Mouse (Mus musculus) brain, embryonic 18.5 days (tissue): Measurements from ENCODE around the gene Gm20931.
"Not testable (repeated sequence)": the region's sequence is repeated elsewhere in the genome, so short reads cannot be mapped to it uniquely, and the experiment has no call there.

Experiments used
- DNase-seq: peaks from one replicate; pipeline ENCODE4 v3.0.0-alpha.2; 2012; ENCODE audit warnings: low read depth, low spot score

Gm20931 gene

GRCm38 (mm10) chrY:55213420-55213819 lies at the start of gene Gm20931:
Gene Gm20931, plus strand, starts transcription at chrY:55213720.
- not testable (repeated sequence) for DNase-seq
